Mouse (Mus musculus) cerebellum, adult 11 months (tissue): ENCODE measurements at regions not wholly inside any gene's neighbourhood (a gene's known extent, or its start where the extent isn't known, plus 50 kb on each side); places are given as distances from the start of the nearest gene placed in this dataset.
"Not testable (repeated sequence)": the region's sequence is repeated elsewhere in the genome, so short reads cannot be mapped to it uniquely, and the experiment has no call there.

Experiments used
- DNase-seq: peaks from one replicate; pipeline ENCODE4 v3.0.0; 2022

GRCm38 (mm10) chr2:53632816-53633474 lies 441.4 kb downstream of the Arl6ip6 start:
- DNase-seq: not testable (repeated sequence)

- DNase-seq: no peak
These were observed 416.6 kb downstream of the Rprm start for GRCm38 (mm10) chr2:53668599-53669372.

- no peak for DNase-seq
These were observed 404.9 kb downstream of the Rprm start for GRCm38 (mm10) chr2:53680350-53681011.

- no peak for DNase-seq
These were observed 402.8 kb downstream of the Rprm start for GRCm38 (mm10) chr2:53682599-53682998.

- DNase-seq: no peak
These were observed 398.1 kb downstream of the Rprm start for GRCm38 (mm10) chr2:53687281-53687680.

GRCm38 (mm10) chr2:53689223-53689880 lies 396.0 kb downstream of the Rprm start:
- no peak for DNase-seq

GRCm38 (mm10) chr2:53691580-53692118 lies 393.7 kb downstream of the Rprm start:
- no peak for DNase-seq

GRCm38 (mm10) chr2:53711213-53711612 lies 374.1 kb downstream of the Rprm start:
- DNase-seq: peak; percentile 37

- no peak for DNase-seq
These were observed 372.2 kb downstream of the Rprm start for GRCm38 (mm10) chr2:53713106-53713640.

- DNase-seq: no peak
These were observed 370.3 kb downstream of the Rprm start for GRCm38 (mm10) chr2:53715017-53715416.

GRCm38 (mm10) chr2:53723231-53723630 lies 362.1 kb downstream of the Rprm start:
- DNase-seq: no peak

GRCm38 (mm10) chr2:53728693-53729092 lies 356.7 kb downstream of the Rprm start:
- DNase-seq: no peak

GRCm38 (mm10) chr2:53730451-53730850 lies 354.9 kb downstream of the Rprm start:
- no peak for DNase-seq

GRCm38 (mm10) chr2:53763486-53763885 lies 321.9 kb downstream of the Rprm start:
- DNase-seq: no peak

- DNase-seq: not testable (repeated sequence)
These were observed 303.3 kb downstream of the Rprm start for GRCm38 (mm10) chr2:53782035-53782434.

- DNase-seq: not testable (repeated sequence)
These were observed 296.8 kb downstream of the Rprm start for GRCm38 (mm10) chr2:53788599-53788998.

- no peak for DNase-seq
These were observed 288.7 kb downstream of the Rprm start for GRCm38 (mm10) chr2:53796605-53797004.

GRCm38 (mm10) chr2:53803666-53804065 lies 281.7 kb downstream of the Rprm start:
- DNase-seq: no peak

- DNase-seq: no peak
These were observed 234.4 kb downstream of the Rprm start for GRCm38 (mm10) chr2:53850815-53851528.
